Mouse (Mus musculus): ENCODE measurements around the gene Ssrp1. TPM values are rescaled to one million over a fixed set of nuclear protein-coding genes. Genes with fewer than 3 reads are reported as not detected.

Ssrp1 gene
- polyA plus RNA-seq, 1 experiment from 2014 or later: 411 TPM

- Histone ChIP-seq H3K4me3 (peak overlapping the region; percentile 79), H3K36me3 (peaks cover 60% of the 10 kb centered on the region), H3K9me3 (replicated peaks) (no peaks in the 10 kb centered on the region), H3K27ac (replicated peaks) (peak overlapping the region; percentile 92; the same call in 1 of the 2 replicates), H3K27me3 (ENCODE audit: low read depth, poor library complexity, severe bottlenecking) (no peaks in the 10 kb centered on the region), H3K4me1 (peaks cover 42% of the 10 kb centered on the region)
- no peak for DNase-seq (ENCODE audit: low spot score)
- 60% methylated on average over 10 of the region's 10 CpGs for WGBS
Measured at GRCm38 (mm10) chr2:85047081-85047480, 10.0 kb downstream of the Ssrp1 start.

GRCm38 (mm10) chr2:85047596-85048167 lies 10.6 kb downstream of the Ssrp1 start, which contains the start of gene Tnks1bp1:
Tnks1bp1 (plus strand) TSS chr2:85048022.
- under 1% methylated on average over 42 of the region's 42 CpGs for WGBS
- peak; percentile 94 for DNase-seq (ENCODE audit: low spot score)
- peaks cover 42% of the 10 kb centered on the region for H3K4me1 ChIP-seq
- peaks cover 60% of the 10 kb centered on the region for H3K36me3 ChIP-seq
- H3K4me3 ChIP-seq: peak within 1 kb of the TSS; percentile 79
- H3K27ac ChIP-seq (replicated peaks): peak within 1 kb of the TSS; percentile 92
- H3K9me3 ChIP-seq (replicated peaks): no peaks in the 10 kb centered on the region
- H3K27me3 ChIP-seq (ENCODE audit: low read depth, poor library complexity, severe bottlenecking): no peaks in the 10 kb centered on the region

- H3K27me3 ChIP-seq (ENCODE audit: low read depth, poor library complexity, severe bottlenecking): no peaks in the 10 kb centered on the region
- 1% methylated on average over 40 of the region's 44 CpGs for WGBS
- H3K27ac ChIP-seq (replicated peaks): peak overlapping the region; percentile 92
- peaks cover 60% of the 10 kb centered on the region for H3K36me3 ChIP-seq
- no peaks in the 10 kb centered on the region for H3K9me3 ChIP-seq (replicated peaks)
- DNase-seq (ENCODE audit: low spot score): peak; percentile 73
- H3K4me1 ChIP-seq: peaks cover 42% of the 10 kb centered on the region
- peak overlapping the region; percentile 79 for H3K4me3 ChIP-seq
Measured at GRCm38 (mm10) chr2:85048168-85048751, 11.2 kb downstream of the Ssrp1 start.

- DNase-seq (ENCODE audit: low spot score): no peak
- 67% methylated on average over 4 of the region's 4 CpGs for WGBS
Measured at GRCm38 (mm10) chr2:85049277-85049676, 12.2 kb downstream of the Ssrp1 start.

GRCm38 (mm10) chr2:85050001-85050634 lies 13.1 kb downstream of the Ssrp1 start:
- Histone ChIP-seq H3K4me3 (peak overlapping the region; percentile 79), H3K36me3 (peaks cover 60% of the 10 kb centered on the region), H3K9me3 (replicated peaks) (no peaks in the 10 kb centered on the region), H3K27ac (replicated peaks) (peak overlapping the region; percentile 76), H3K27me3 (ENCODE audit: low read depth, poor library complexity, severe bottlenecking) (no peaks in the 10 kb centered on the region), H3K4me1 (peaks cover 42% of the 10 kb centered on the region)
- 5% methylated on average over 10 of the region's 10 CpGs for WGBS
- DNase-seq (ENCODE audit: low spot score): peak; percentile 63

More at GRCm38 (mm10) chr2:85049277-85049676, 12.2 kb downstream of the Ssrp1 start:
- peak overlapping the region; percentile 79 for H3K4me3 ChIP-seq
- H3K9me3 ChIP-seq (replicated peaks): no peaks in the 10 kb centered on the region
- no peaks in the 10 kb centered on the region for H3K27me3 ChIP-seq (ENCODE audit: low read depth, poor library complexity, severe bottlenecking)
- H3K4me1 ChIP-seq: peaks cover 42% of the 10 kb centered on the region
- peak overlapping the region; percentile 46 for H3K27ac ChIP-seq (replicated peaks)
- peaks cover 60% of the 10 kb centered on the region for H3K36me3 ChIP-seq

GRCm38 (mm10) chr2:85050746-85051145 lies 13.7 kb downstream of the Ssrp1 start:
- H3K4me3 ChIP-seq: peak overlapping the region; percentile 79
- 65% methylated on average over 9 of the region's 9 CpGs for WGBS
- H3K27ac ChIP-seq (replicated peaks): peak overlapping the region; percentile 76
- peaks cover 60% of the 10 kb centered on the region for H3K36me3 ChIP-seq
- H3K27me3 ChIP-seq (ENCODE audit: low read depth, poor library complexity, severe bottlenecking): no peaks in the 10 kb centered on the region
- peaks cover 42% of the 10 kb centered on the region for H3K4me1 ChIP-seq
- H3K9me3 ChIP-seq (replicated peaks): no peaks in the 10 kb centered on the region
- DNase-seq (ENCODE audit: low spot score): no peak

- 89% methylated on average over 5 of the region's 5 CpGs for WGBS
- no peak overlapping the region for H3K27ac ChIP-seq (replicated peaks)
- peaks cover 70% of the 10 kb centered on the region for H3K36me3 ChIP-seq
- no peak for DNase-seq (ENCODE audit: low spot score)
- no peaks in the 10 kb centered on the region for H3K27me3 ChIP-seq (ENCODE audit: low read depth, poor library complexity, severe bottlenecking)
- H3K4me1 ChIP-seq: peaks cover 29% of the 10 kb centered on the region
- H3K9me3 ChIP-seq (replicated peaks): no peaks in the 10 kb centered on the region
- no peak overlapping the region for H3K4me3 ChIP-seq
Measured at GRCm38 (mm10) chr2:85053192-85053816, 16.3 kb downstream of the Ssrp1 start.

GRCm38 (mm10) chr2:85056711-85057110 lies 19.7 kb downstream of the Ssrp1 start:
- Histone ChIP-seq H3K4me3 (no peak overlapping the region), H3K27me3 (ENCODE audit: low read depth, poor library complexity, severe bottlenecking) (no peaks in the 10 kb centered on the region), H3K27ac (replicated peaks) (no peak overlapping the region), H3K36me3 (peaks cover 100% of the 10 kb centered on the region), H3K4me1 (peaks cover 9% of the 10 kb centered on the region), H3K9me3 (replicated peaks) (no peaks in the 10 kb centered on the region)
- DNase-seq (ENCODE audit: low spot score): no peak
- WGBS: 79% methylated on average over 5 of the region's 5 CpGs

- Histone ChIP-seq H3K27me3 (ENCODE audit: low read depth, poor library complexity, severe bottlenecking) (no peaks in the 10 kb centered on the region), H3K36me3 (peaks cover 100% of the 10 kb centered on the region), H3K4me3 (no peak overlapping the region), H3K4me1 (peaks cover 9% of the 10 kb centered on the region), H3K27ac (replicated peaks) (no peak overlapping the region), H3K9me3 (replicated peaks) (no peaks in the 10 kb centered on the region)
- whole genome bisulfite sequencing: 89% methylated on average over 6 of the region's 6 CpGs
- DNase-seq (ENCODE audit: low spot score): no peak
Measured at GRCm38 (mm10) chr2:85059677-85060076, 22.6 kb downstream of the Ssrp1 start.

- 22% methylated on average over 11 of the region's 11 CpGs for WGBS
- H3K4me3 ChIP-seq: peak overlapping the region; percentile 22
Measured at GRCm38 (mm10) chr2:85060591-85061060, 23.6 kb downstream of the Ssrp1 start.

GRCm38 (mm10) chr2:85061107-85061541 lies 24.1 kb downstream of the Ssrp1 start:
- Histone ChIP-seq H3K9me3 (replicated peaks) (no peaks in the 10 kb centered on the region), H3K27me3 (ENCODE audit: low read depth, poor library complexity, severe bottlenecking) (no peaks in the 10 kb centered on the region), H3K36me3 (peaks cover 100% of the 10 kb centered on the region), H3K4me1 (peaks cover 9% of the 10 kb centered on the region), H3K27ac (replicated peaks) (peak overlapping the region; percentile 30; the same call in 1 of the 2 replicates), H3K4me3 (peak overlapping the region; percentile 22)
- no peak for DNase-seq (ENCODE audit: low spot score)
- WGBS: 40% methylated on average over 10 of the region's 10 CpGs

More at GRCm38 (mm10) chr2:85060591-85061060, 23.6 kb downstream of the Ssrp1 start:
- peaks cover 9% of the 10 kb centered on the region for H3K4me1 ChIP-seq
- no peaks in the 10 kb centered on the region for H3K27me3 ChIP-seq (ENCODE audit: low read depth, poor library complexity, severe bottlenecking)
- DNase-seq (ENCODE audit: low spot score): no peak
- H3K9me3 ChIP-seq (replicated peaks): no peaks in the 10 kb centered on the region
- H3K36me3 ChIP-seq: peaks cover 100% of the 10 kb centered on the region
- peak overlapping the region; percentile 30; the same call in 1 of the 2 replicates for H3K27ac ChIP-seq (replicated peaks)

- Histone ChIP-seq H3K9me3 (replicated peaks) (no peaks in the 10 kb centered on the region), H3K36me3 (peaks cover 66% of the 10 kb centered on the region), H3K4me1 (peaks cover 8% of the 10 kb centered on the region), H3K27ac (replicated peaks) (no peak overlapping the region), H3K4me3 (no peak overlapping the region), H3K27me3 (ENCODE audit: low read depth, poor library complexity, severe bottlenecking) (no peaks in the 10 kb centered on the region)
- DNase-seq (ENCODE audit: low spot score): no peak
- 91% methylated on average over 12 of the region's 12 CpGs for WGBS
Measured at GRCm38 (mm10) chr2:85065141-85065875, 28.3 kb downstream of the Ssrp1 start.

All from midbrain, embryonic 10.5 days (tissue).